Mouse (Mus musculus) cerebellum, postnatal 4 days (tissue): ENCODE measurements around the gene Ccdc12.
"Not testable (repeated sequence)": the region's sequence is repeated elsewhere in the genome, so short reads cannot be mapped to it uniquely, and the experiment has no call there.

Source experiments
- DNase-seq, 2 experiments: peaks; one replicate each; pipeline ENCODE4 v3.0.0; 2022; ENCODE audit warnings: low spot score in 2 of 2, mixed read lengths in 1 of 2

Gene Ccdc12

GRCm38 (mm10) chr9:110673107-110673752 lies 16.9 kb downstream of the Ccdc12 start:
- DNase-seq = no peak

GRCm38 (mm10) chr9:110676492-110676911 lies 20.2 kb downstream of the Ccdc12 start:
- DNase-seq = no peak

GRCm38 (mm10) chr9:110678886-110679285 lies 22.6 kb downstream of the Ccdc12 start:
- no peak for DNase-seq

DNA sequence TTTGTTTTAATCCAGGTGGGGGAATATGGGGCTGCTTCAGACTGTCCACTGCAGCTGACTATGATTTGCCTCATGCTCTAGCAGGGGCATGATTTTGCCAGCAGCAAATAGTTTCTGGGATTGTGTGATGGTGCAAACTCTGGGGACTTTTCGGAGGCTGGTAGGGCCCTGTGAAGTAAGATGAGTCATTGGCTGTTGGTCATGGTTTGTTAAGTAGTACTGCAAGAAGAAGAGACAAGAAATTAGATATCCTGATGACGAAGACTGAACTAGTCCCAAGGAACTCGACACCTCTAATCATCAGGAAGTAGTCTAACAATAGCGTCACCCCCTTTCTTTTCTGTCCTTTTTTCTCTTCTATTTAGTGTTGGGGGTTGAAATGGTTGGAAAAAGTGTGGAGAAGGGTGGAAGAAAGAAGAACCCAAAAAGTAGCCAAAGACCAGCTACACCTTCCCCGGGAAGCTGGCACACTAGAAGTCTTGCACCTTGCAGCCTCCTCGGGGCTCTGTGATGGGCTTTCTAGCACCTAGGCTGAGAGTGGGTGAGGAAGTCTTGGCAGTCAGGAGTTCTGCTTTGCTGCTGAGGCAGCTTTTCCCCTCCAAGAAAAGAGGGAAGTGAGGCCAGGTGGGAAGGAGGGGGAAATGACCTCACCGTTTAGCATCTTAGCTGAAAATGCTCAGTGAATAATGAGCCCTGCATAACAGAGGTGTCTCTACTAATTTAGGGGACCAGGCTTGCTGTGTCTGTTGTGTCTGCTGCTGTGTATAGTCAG lies 24.6 kb downstream of the Ccdc12 start:
- DNase-seq = no peak

DNA sequence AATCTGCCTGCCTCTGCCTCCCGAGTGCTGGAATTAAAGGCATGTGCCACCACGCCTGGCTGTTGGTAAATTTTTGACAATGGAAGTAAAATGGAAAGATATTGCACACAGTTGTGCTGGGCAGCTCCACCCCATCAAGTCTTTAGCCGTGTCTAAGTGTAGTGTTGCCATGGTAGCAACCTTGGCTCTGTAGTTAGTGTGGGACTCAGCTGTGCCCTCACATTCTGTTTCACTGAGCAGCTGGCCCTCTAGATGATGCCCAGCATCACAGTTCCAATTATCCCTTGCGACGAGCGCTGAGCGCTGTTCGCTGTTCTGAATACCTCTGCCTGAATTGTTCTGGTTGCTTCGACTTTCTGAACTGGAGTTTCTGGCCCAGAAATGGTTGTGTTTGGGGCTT lies 25.5 kb downstream of the Ccdc12 start:
- no peak for DNase-seq

DNA sequence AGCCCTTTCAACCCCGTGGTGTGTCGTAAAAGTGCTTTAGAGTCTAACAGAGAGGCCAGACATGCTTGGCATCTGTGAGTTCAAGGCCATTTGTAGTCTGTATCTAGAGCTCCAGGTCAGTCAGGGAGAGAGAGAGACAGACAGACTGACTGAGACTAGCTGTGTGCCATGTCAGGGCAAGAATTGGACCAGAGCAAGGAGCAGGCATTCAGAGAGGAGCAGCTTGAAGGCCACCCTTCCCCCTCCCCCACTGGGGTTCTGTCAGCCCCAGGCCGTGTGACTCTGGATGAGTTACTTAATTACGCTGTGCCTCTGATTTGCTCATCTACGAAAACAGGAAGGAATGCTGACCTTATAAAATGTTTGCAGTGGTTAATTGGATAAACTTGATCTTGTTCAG lies 26.0 kb downstream of the Ccdc12 start:
- no peak for DNase-seq

- DNase-seq = not testable (repeated sequence)
Observed at GRCm38 (mm10) chr9:110682697-110683096, 26.4 kb downstream of the Ccdc12 start.

DNA sequence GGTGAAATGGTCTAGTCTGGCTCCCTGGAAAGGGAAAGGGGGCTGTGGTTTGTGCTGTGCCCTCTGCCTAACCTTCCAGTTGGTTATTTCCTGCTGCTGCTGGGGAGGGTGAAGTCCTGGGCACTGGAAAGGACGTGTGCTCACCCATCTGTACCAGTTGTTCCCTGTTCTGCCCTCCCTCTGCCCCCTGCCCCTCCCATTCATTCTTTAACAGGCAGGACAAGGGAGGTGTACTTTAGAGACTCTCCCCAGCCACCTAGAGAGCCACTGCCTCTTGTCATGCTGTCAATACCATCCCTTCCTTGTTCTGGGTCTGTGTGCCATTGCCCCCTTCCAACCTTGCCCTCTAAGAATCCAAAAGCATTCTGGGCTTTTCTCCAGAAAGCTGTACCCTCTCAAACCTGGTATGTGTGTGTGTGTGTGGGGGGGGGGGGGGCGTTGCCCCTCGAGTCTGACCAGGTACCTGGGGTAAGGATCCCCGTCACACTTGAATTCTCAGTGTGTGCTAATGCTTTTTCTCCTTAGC lies 27.3 kb downstream of the Ccdc12 start:
- no peak for DNase-seq

GRCm38 (mm10) chr9:110684100-110684831 lies 28.0 kb downstream of the Ccdc12 start:
- DNase-seq = peak in 1 of 2 experiments; percentile 74

- DNase-seq = no peak
Observed at GRCm38 (mm10) chr9:110685187-110685586, 28.9 kb downstream of the Ccdc12 start.

DNA sequence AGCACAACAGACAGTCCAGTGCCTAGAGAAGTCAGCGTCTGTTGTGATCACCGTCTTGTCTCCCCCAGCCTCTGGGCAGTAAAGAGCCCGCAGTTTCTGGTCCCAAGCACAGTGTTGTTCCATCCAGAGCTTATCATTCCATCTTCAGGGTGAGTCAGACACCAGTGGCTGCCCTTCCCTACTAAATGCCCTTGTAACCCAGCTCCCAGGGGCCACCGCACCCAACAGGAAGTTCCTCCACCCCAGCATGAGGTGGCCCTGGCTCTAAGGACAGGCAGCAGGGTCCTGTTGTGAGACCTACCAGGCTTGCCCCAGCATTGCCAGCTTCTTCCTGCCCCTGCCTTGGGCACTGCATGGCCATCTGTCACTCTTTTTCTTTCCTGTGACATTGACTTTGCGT lies 29.3 kb downstream of the Ccdc12 start:
- no peak for DNase-seq

DNA sequence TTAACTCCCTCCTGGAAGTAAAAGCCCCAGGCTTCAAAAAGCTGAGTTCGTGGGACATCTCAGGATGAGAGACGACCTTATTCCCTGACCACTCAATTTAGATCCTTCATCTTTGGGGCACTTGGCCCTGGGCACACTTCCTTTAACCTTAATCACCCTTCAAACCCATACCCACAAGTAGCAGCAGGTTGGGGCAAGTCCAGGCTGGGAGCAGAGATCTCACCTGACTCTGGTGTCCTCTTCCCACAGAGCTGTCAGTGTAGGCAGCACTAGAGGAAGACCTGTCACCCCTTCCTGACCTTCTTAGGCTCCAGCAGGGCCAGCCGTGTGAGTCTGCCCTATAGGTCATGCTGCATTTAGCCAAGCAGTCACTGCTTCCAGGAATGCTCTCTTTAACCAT lies 30.2 kb downstream of the Ccdc12 start:
- DNase-seq = no peak

DNA sequence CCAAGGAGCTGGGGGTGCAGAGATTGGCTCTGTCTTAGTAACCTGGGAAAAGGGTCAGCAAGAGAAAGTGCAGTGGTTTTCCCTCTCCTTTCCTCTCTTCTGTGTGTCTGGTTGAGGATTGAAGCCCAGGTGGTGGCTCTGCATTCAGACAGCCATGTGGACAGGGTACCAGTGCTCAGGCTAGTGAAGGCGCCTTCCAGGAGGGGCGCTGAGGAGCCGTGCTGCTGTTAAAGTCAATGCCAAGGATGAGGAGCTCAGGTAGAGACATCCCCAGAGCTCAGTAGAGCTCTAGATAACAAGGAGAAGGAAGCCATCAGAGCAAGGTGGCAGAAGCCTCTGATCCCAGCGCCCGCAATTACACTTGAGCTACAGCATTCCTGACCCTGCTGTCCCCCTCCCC lies 30.8 kb downstream of the Ccdc12 start:
- no peak for DNase-seq

- no peak for DNase-seq
Observed at GRCm38 (mm10) chr9:110687846-110688245, 31.5 kb downstream of the Ccdc12 start.

GRCm38 (mm10) chr9:110689261-110689779 lies 33.0 kb downstream of the Ccdc12 start:
- no peak for DNase-seq

- no peak for DNase-seq
Observed at GRCm38 (mm10) chr9:110695165-110695755, 39.0 kb downstream of the Ccdc12 start.

- DNase-seq = no peak
Observed at GRCm38 (mm10) chr9:110696427-110696826, 40.1 kb downstream of the Ccdc12 start.

GRCm38 (mm10) chr9:110697465-110697864 lies 41.2 kb downstream of the Ccdc12 start:
- no peak for DNase-seq

- no peak for DNase-seq
Observed at GRCm38 (mm10) chr9:110699574-110699973, 43.3 kb downstream of the Ccdc12 start.

- DNase-seq = no peak
Observed at GRCm38 (mm10) chr9:110701114-110702032, 45.1 kb downstream of the Ccdc12 start.

GRCm38 (mm10) chr9:110702848-110703247 lies 46.5 kb downstream of the Ccdc12 start:
- DNase-seq = no peak
